Mouse (Mus musculus) olfactory bulb, adult 2 months (tissue): ENCODE measurements around the gene Kcnq4.
A peak's percentile ranks its signal among the peaks of the same experiment; 100 is the strongest.

ENCODE experiments used
- CTCF ChIP-seq: fragments of 200-500 bp; IDR thresholded peaks from 2 replicates; pipeline ENCODE4 v1.5.1; 2012; ENCODE audit warnings: low read depth, mild to moderate bottlenecking, low read length, moderate library complexity; ENCODE audit not compliant: insufficient read depth
- POLR2A ChIP-seq: fragments of 200-500 bp; IDR thresholded peaks from 2 replicates; pipeline ENCODE4 v1.6.1; 2012; ENCODE audit warnings: mild to moderate bottlenecking, low read depth, low read length, moderate library complexity; ENCODE audit not compliant: insufficient read depth

GRCm38 (mm10) chr4:120755299-120755698 lies 6.9 kb upstream of the Kcnq4 start:
- TF ChIP-seq POLR2A (no peak), CTCF (peak; percentile 59)
